Mouse (Mus musculus) cerebellum, postnatal 14 days (tissue): Measurements from ENCODE around the gene Kifc1.

ENCODE experiments used
- DNase-seq, 2 experiments: peaks; one replicate each; pipeline ENCODE4 v3.0.0; 2021; ENCODE audit warnings: mixed read lengths in 2 of 2

Gene Kifc1

GRCm38 (mm10) chr17:33829561-33829960, 60.9 kb downstream of the Kifc1 start:
- DNase-seq: no peak

- DNase-seq: peak; percentile 46 to 66
These were observed 61.6 kb downstream of the Kifc1 start for GRCm38 (mm10) chr17:33828892-33829291.

GRCm38 (mm10) chr17:33826850-33827249, 63.6 kb downstream of the Kifc1 start:
- peak; percentile 83 to 86 for DNase-seq
